Mouse (Mus musculus) bone marrow macrophage, adult 2 months (primary cell): ENCODE measurements around the gene Entpd7. TPM values are rescaled to one million over a fixed set of nuclear protein-coding genes. Genes with fewer than 3 reads are reported as not detected.

Experiments used
- H3K27ac ChIP-seq: 2 replicates; pipeline ENCODE4 v1.5.1; 2012; ENCODE audit warnings: low read depth, low read length; ENCODE audit not compliant: insufficient read depth
- H3K4me1 ChIP-seq: 2 replicates; pipeline ENCODE4 v1.6.1; 2012; ENCODE audit warnings: low read length; ENCODE audit not compliant: control insufficient read depth, insufficient read depth
- H3K4me3 ChIP-seq: 2 replicates; pipeline ENCODE4 v1.5.1; 2012; ENCODE audit warnings: mild to moderate bottlenecking, low read length, moderate library complexity; ENCODE audit not compliant: insufficient read depth
- CTCF ChIP-seq: IDR thresholded peaks from 2 replicates; pipeline ENCODE4 v1.5.1; 2012; ENCODE audit warnings: low read depth, mild to moderate bottlenecking, low read length, moderate library complexity
- POLR2A ChIP-seq: IDR thresholded peaks from 2 replicates; pipeline ENCODE4 v1.6.1; 2012; ENCODE audit warnings: mild to moderate bottlenecking, low read depth, low read length, borderline replicate concordance
- polyA plus RNA-seq: library from polyadenylated mRNA; stranded (reverse); fragments of >200 nt; gene quantifications from 2 replicates; pipeline ENCODE4 v1.2.4, GENCODE M21; 2012; ENCODE audit not compliant: missing spikeins, insufficient read depth, insufficient read length

The Entpd7 gene
- polyA plus RNA-seq = 23.4 and 26.1 TPM in 2 replicates

GRCm38 (mm10) chr19:43689419-43690246 lies at the start of gene Entpd7:
Entpd7 (plus strand) TSS chr19:43689672.
- peak within 1 kb of the TSS; percentile 97 for H3K4me3 ChIP-seq
- H3K27ac ChIP-seq = no peak within 1 kb of the TSS
- no peaks in the 10 kb centered on the region for H3K4me1 ChIP-seq
- TF ChIP-seq CTCF = no peak
- TF ChIP-seq POLR2A = peak; percentile 63; the same call in 1 of the 2 replicates

GRCm38 (mm10) chr19:43641833-43642232 lies 47.6 kb upstream of the Entpd7 start:
- TF ChIP-seq CTCF (no peak), POLR2A (no peak)
- no peaks in the 10 kb centered on the region for H3K4me1 ChIP-seq
- H3K27ac ChIP-seq = no peak overlapping the region
- no peak overlapping the region for H3K4me3 ChIP-seq

DNA sequence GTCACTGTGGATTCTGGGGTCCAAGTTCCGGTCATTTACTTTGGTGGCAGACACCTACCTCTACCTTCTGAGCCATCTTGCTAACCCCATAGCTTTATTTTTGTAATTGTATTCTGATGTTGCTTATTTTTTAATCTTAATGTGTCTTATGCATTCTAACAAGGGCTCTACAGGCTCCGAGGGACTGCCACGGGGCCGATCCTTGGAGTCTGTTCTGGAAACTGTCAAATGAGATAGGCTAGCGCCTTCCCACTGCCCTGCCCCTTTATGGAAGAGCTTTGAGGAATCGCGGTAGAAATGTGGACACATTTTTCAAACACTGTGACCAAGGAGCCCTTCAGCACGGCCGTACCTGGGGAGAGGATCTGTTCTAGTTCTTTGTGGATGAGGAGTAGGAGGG lies 46.6 kb upstream of the Entpd7 start:
- no peak overlapping the region for H3K4me3 ChIP-seq
- no peak for TF ChIP-seq CTCF
- no peak for TF ChIP-seq POLR2A
- peaks cover 7% of the 10 kb centered on the region for H3K4me1 ChIP-seq
- H3K27ac ChIP-seq = no peak overlapping the region

DNA sequence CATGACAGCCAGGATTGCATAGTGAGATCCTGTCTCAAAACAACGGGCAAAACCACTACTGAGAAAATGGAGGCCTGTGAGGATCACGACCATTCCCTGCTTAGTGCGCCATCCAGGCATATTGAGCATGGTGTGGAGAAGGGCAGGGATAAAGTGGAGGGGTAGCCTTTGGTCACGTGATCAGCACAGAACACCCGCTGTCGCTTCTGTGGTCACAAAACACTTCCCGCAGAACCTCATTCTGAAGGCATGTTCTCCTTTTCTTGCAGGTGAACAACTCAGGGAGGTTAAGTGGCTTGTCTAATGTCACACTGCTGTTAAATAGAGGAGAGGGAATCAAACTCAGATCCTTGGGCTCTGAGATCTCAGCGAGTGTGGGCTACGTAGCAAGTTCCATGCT lies 44.0 kb upstream of the Entpd7 start:
- no peak overlapping the region for H3K4me3 ChIP-seq
- TF ChIP-seq CTCF = no peak
- no peak for TF ChIP-seq POLR2A

DNA sequence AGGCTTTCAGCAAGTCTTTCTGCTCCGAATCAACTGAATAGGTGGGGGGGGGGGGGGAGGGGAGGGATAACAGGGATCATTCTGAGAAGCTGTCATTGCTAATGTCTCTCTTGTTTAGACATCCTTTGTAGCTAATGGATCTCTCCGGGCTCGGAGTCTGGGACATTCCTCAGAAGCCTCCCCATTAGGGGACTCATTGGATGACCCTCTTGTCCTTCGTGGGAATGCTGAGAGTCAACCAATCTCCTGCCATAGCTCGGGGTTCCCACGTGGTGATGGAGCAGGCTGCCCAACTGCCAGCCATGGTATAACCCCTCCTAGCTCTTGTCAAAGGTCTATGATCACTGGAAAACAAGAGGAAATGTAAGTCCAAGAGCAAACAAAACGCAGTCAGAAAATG lies 42.6 kb upstream of the Entpd7 start:
- TF ChIP-seq POLR2A (no peak), CTCF (no peak)
- Histone ChIP-seq H3K4me1 (peaks cover 9% of the 10 kb centered on the region), H3K27ac (no peak overlapping the region), H3K4me3 (no peak overlapping the region)

More for the DNA sequence above, 44.0 kb upstream of the Entpd7 start:
- Histone ChIP-seq H3K27ac (no peak overlapping the region), H3K4me1 (peaks cover 9% of the 10 kb centered on the region)

GRCm38 (mm10) chr19:43647261-43647660 lies 42.2 kb upstream of the Entpd7 start:
- Histone ChIP-seq H3K4me3 (no peak overlapping the region), H3K4me1 (peaks cover 9% of the 10 kb centered on the region), H3K27ac (no peak overlapping the region)
- no peak for TF ChIP-seq CTCF
- TF ChIP-seq POLR2A = no peak

DNA sequence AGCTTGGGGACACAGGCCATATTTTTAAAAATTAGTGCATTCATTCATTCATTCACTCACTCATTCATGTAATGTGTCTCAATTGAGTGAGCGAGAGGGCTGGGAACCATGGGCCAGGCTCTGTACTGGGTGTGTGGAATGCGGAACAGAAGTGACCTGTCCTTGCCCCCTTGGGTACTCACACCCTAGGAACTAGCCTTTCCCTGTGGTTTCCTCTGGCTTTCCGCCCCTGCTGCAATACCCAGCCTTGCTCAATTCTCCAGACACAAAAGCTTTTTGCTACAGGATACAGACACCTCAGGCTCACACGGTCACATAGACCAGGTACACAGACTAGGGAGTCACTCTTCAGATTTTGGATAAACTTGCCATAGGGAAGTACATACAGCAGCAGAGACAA lies 41.1 kb upstream of the Entpd7 start:
- no peak overlapping the region for H3K27ac ChIP-seq
- TF ChIP-seq CTCF (no peak), POLR2A (no peak)
- no peak overlapping the region for H3K4me3 ChIP-seq

DNA sequence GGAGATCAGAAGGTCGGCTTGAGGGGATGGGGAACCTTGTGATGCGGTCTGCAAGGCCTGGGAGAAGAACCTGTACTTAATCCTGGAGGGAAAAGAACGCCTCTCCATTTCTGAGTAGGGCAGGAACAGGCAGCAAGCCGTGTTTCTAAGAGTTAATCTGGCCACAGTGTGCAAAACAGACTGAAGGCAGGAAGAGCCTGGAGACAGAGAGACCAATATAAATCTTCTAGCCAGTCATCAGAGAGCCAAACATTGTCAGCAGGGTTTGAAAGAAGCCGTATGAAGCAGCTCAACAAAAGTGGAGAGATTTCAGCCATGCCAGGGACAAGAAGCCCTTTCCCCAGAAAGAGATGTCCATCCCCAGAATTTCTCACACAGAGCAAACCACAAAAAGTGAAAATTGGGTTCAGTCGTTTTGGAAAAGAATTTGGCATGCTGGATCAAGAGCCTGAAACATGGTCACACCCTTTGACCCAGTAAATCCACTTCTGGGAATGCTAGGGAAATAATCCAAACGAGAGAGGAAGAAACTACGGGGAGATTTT lies 38.2 kb upstream of the Entpd7 start:
- Histone ChIP-seq H3K4me3 (no peak overlapping the region), H3K27ac (no peak overlapping the region), H3K4me1 (peaks cover 9% of the 10 kb centered on the region)
- TF ChIP-seq POLR2A (no peak), CTCF (no peak)

More for the DNA sequence above, 41.1 kb upstream of the Entpd7 start:
- H3K4me1 ChIP-seq = peaks cover 9% of the 10 kb centered on the region

GRCm38 (mm10) chr19:43655735-43656492 lies 33.6 kb upstream of the Entpd7 start:
- Histone ChIP-seq H3K4me1 (no peaks in the 10 kb centered on the region), H3K27ac (no peak overlapping the region), H3K4me3 (no peak overlapping the region)
- TF ChIP-seq CTCF (peak; percentile 82), POLR2A (no peak)
